Mouse (Mus musculus) G1E (cell line): ENCODE data around the gene Tango6.

Source experiments
- CTCF ChIP-seq: IDR thresholded peaks from 2 replicates; pipeline ENCODE4 v1.5.1; 2012; ENCODE audit warnings: low read depth, low read length, inconsistent platforms, mixed read lengths
- GATA1 ChIP-seq: IDR thresholded peaks from 2 replicates; pipeline ENCODE4 v1.6.1; 2012; ENCODE audit warnings: borderline replicate concordance, low read length, inconsistent platforms, mixed read lengths
- GATA2 ChIP-seq: IDR thresholded peaks from 2 replicates; pipeline ENCODE4 v1.6.1; 2012; ENCODE audit warnings: low read depth, low read length, inconsistent platforms, borderline replicate concordance
- POLR2AphosphoS5 ChIP-seq: IDR thresholded peaks from 2 replicates; pipeline ENCODE4 v1.6.1; 2012; ENCODE audit warnings: low read depth, low read length, inconsistent platforms; ENCODE audit not compliant: insufficient replicate concordance
- TAL1 ChIP-seq: conservative IDR thresholded peaks from 2 replicates; pipeline ENCODE4 v1.6.1; 2012; ENCODE audit warnings: low read depth, low read length, inconsistent platforms, mixed read lengths

DNA sequence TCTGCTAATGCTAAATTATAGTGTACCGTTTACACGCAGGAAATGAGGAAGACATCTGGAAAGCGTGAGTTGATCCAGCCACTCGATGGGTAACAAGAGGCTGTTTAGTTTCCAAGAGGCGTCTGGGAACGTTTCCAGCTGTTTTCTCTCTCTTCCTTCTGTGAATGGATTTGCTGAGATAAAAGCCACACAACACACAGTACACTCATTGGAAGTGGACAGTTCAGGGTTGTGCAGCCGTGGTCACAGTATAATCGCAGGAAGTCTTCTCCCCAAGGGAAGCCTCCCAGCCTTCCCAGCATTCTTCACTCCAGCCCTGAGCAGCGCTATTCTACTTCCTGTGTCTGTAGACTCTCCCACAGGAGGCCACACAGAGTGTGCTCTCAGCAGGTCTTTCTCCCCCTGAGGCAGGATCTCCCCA, 22.0 kb downstream of the Tango6 start:
- no peak for TF ChIP-seq CTCF
- TF ChIP-seq TAL1 = no peak
- no peak for TF ChIP-seq GATA1
- no peak for TF ChIP-seq POLR2AphosphoS5
- no peak for TF ChIP-seq GATA2
